Mouse (Mus musculus) spleen, embryonic (tissue): ENCODE results near the gene Wdr18.

Experiments
- CTCF ChIA-PET: fragments of 350-600 bp; sonication (Branson Sonifier 250); formaldehyde crosslinking; loops from one replicate; lab custom pipeline; 2022; lab: Charles Lee

Wdr18 gene

GRCm38 (mm10) chr10:79991099-79991498, 31.1 kb downstream of the Wdr18 start:
- CTCF ChIA-PET: no interaction called here

GRCm38 (mm10) chr10:79991548-79991947, 31.6 kb downstream of the Wdr18 start:
- CTCF ChIA-PET: interaction anchor here (0.7 kb wide), 1 partner anchor 150 kb away, joined by 6 read pairs; no protein-coding TSS in a partner anchor

- CTCF ChIA-PET: interaction anchor here (0.6 kb wide), 1 partner anchor 57 kb away, joined by 6 read pairs; no protein-coding TSS in a partner anchor
Measured at GRCm38 (mm10) chr10:79994397-79995115, 34.6 kb downstream of the Wdr18 start.

- CTCF ChIA-PET: interaction anchor here (0.7 to 1.3 kb wide), 3 partner anchors 25 to 868 kb away, joined by 3 to 4 read pairs (median 3); no protein-coding TSS in a partner anchor
Measured at GRCm38 (mm10) chr10:79995636-79996035, 35.7 kb downstream of the Wdr18 start.

GRCm38 (mm10) chr10:79996272-79997033, 36.5 kb downstream of the Wdr18 start, which contains the start of gene Abca7:
TSS of gene Abca7 (plus strand) at chr10:79996494.
- CTCF ChIA-PET: interaction anchor here (0.7 to 1.3 kb wide), 3 partner anchors 25 to 867 kb away, joined by 3 to 4 read pairs (median 3); no protein-coding TSS in a partner anchor

- CTCF ChIA-PET: interaction anchor here (0.7 kb wide), 1 partner anchor 24 kb away, joined by 4 read pairs; no protein-coding TSS in a partner anchor
Measured at GRCm38 (mm10) chr10:79997034-79997760, 37.2 kb downstream of the Wdr18 start.

- CTCF ChIA-PET: interaction anchor here (0.7 to 1.1 kb wide), 2 partner anchors 19 to 23 kb away, joined by 3 to 4 read pairs; no protein-coding TSS in a partner anchor
Measured at GRCm38 (mm10) chr10:79997819-79998218, 37.9 kb downstream of the Wdr18 start.

GRCm38 (mm10) chr10:80001945-80002344, 42.0 kb downstream of the Wdr18 start:
- CTCF ChIA-PET: no interaction called here

- CTCF ChIA-PET: no interaction called here
Measured at GRCm38 (mm10) chr10:80002829-80003228, 42.9 kb downstream of the Wdr18 start.

- CTCF ChIA-PET: no interaction called here
Measured at GRCm38 (mm10) chr10:80003374-80004232, 43.7 kb downstream of the Wdr18 start.

GRCm38 (mm10) chr10:80004233-80004705, 44.3 kb downstream of the Wdr18 start:
- CTCF ChIA-PET: no interaction called here

GRCm38 (mm10) chr10:80011740-80012139, 51.8 kb downstream of the Wdr18 start:
- CTCF ChIA-PET: no interaction called here

GRCm38 (mm10) chr10:80013609-80014008, 53.7 kb downstream of the Wdr18 start:
- CTCF ChIA-PET: no interaction called here

- CTCF ChIA-PET: no interaction called here
Measured at GRCm38 (mm10) chr10:80014484-80015290, 54.7 kb downstream of the Wdr18 start.

- CTCF ChIA-PET: interaction anchor here (0.6 kb wide), 1 partner anchor 88 kb away, joined by 3 read pairs; no protein-coding TSS in a partner anchor
Measured at GRCm38 (mm10) chr10:80015583-80015982, 55.6 kb downstream of the Wdr18 start.

GRCm38 (mm10) chr10:80016511-80016910, 56.6 kb downstream of the Wdr18 start, which contains the start of gene Arhgap45:
TSS of gene Arhgap45 (plus strand) at chr10:80016653.
- CTCF ChIA-PET: interaction anchor here (1.3 to 2.0 kb wide), 2 partner anchors 9 to 27 kb away, joined by 3 to 7 read pairs; no protein-coding TSS in a partner anchor

- CTCF ChIA-PET: interaction anchor here (0.7 to 2.0 kb wide), 4 partner anchors 9 to 27 kb away, joined by 3 to 7 read pairs (median 4); no protein-coding TSS in a partner anchor
Measured at GRCm38 (mm10) chr10:80016931-80017330, 57.0 kb downstream of the Wdr18 start.

GRCm38 (mm10) chr10:80017361-80017760, 57.4 kb downstream of the Wdr18 start:
- CTCF ChIA-PET: interaction anchor here (0.7 to 2.0 kb wide), 6 partner anchors 9 to 98 kb away, joined by 3 to 7 read pairs (median 4); no protein-coding TSS in a partner anchor

GRCm38 (mm10) chr10:80017771-80018170, 57.8 kb downstream of the Wdr18 start:
- CTCF ChIA-PET: interaction anchor here (0.7 to 2.0 kb wide), 6 partner anchors 8 to 97 kb away, joined by 3 to 7 read pairs (median 4); no protein-coding TSS in a partner anchor
